Mouse (Mus musculus): ENCODE results near the gene F3. TPM values are rescaled to one million over a fixed set of nuclear protein-coding genes. Genes with fewer than 3 reads are reported as not detected.
A peak's percentile ranks its signal among the peaks of the same experiment; 100 is the strongest.
"Not testable (repeated sequence)": the region's sequence is repeated elsewhere in the genome, so short reads cannot be mapped to it uniquely, and the experiment has no call there.

Gene F3
- total RNA-seq, 2 experiments from 2014 or later = 4.5 to 7.3 TPM

DNA sequence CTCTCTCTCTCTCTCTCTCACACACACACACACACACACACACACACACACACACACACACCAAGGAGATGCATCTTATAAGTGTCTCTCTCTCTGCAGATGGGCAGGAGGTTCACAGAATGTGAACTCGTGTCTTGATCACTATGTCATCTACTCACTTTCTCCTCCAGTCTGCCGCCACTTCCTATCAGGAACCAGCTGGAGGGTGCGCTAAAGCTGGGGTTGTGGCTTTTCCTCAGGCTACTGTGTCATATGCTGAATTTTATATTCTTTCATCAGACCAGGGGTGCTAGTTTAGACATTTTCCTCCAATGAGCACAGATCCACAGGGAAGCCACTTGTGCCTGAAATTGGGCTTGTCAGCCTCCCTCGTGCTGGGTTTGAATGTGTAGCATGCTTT, 6.3 kb downstream of the F3 start:
- intact Hi-C loops (cut with DNase I; ENCODE audit: low total_unique reads) = loop anchor here (10.0 kb wide), 1 partner anchor 415 kb away; no protein-coding TSS in a partner anchor
- DNase-seq = no peak

DNA sequence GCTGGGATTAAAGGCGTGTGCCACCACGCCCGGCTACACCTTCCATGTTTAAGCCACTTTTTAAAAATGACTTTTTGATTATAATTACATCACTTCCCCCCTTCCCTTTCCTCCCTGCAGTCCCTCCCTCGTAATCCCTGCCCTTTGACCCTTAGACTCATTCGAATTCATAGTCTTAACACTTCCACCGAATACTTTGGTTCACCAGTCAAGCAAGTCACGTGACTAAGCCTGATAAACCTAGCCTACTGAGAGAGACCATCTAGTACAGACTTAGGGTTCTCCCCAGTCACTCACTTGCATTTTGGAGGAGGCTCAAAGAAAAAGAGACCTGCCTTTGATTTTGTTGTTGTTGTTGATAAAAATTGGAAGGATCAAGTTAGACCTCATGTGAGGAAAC, 12.2 kb downstream of the F3 start:
- no peak for DNase-seq
- intact Hi-C loops (cut with DNase I; ENCODE audit: low total_unique reads) = loop anchor here (5.0 to 10.0 kb wide), 2 partner anchors 198 to 421 kb away; no protein-coding TSS in a partner anchor

DNA sequence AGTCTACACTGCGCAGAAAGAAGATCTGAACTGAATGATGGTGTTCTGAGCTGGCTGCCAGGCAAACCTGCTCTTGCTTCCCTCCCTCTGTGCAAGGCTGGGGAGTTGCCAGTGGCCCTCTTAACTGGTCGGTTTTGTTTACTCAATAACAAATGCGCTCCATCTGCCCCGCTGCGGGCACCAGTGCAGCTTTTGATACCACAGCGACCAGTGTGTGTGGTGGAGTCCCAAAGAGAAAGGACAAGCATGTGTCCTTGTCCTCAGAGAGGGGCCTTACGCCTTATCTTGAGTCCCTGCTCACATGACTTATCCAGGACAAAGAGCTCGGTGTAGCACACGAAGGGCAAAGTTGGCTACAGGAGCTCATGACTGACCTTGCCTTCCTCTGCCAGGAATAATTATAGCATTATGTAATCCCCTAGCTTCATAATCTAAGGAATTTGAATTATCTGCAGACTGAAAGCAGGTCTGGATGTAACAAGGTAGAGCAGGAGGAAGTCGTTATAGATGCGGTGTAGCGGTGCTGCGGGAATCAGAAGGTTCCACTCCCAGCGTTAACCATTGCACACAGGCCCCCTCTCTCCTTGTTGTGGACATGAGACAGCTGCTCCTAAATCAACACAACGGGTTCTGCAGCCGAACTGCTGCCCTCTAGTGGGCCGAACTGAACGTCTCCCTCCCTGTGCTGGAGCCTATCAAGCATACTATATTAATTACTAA, 12.8 kb downstream of the F3 start:
- intact Hi-C loops (cut with DNase I; ENCODE audit: low total_unique reads) = loop anchor here (5.0 to 10.0 kb wide), 2 partner anchors 199 to 421 kb away; no protein-coding TSS in a partner anchor
- peak; percentile 76 for DNase-seq

DNA sequence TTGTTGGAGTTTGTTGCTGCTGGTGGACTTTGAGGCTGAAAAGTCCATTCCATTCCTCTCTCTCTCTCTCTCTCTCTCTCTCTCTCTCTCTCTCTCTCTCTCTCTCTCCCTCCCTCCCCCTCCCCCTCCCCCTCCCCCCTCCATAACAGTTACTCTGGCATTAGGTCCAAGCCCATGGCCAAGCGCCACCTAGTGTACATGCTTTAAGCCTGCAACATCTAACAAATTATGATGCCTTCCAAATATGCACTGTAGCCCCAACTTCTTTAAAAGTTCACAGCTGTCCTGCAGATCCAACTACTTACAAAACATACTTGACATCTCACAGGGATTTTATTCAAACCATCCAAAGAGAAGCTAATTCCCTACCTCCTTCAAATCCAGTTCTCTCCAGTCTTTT, 14.1 kb downstream of the F3 start:
- intact Hi-C loops (cut with DNase I; ENCODE audit: low total_unique reads) = loop anchor here (5.0 to 10.0 kb wide), 2 partner anchors 200 to 423 kb away; no protein-coding TSS in a partner anchor
- peak; percentile 67 for DNase-seq

DNA sequence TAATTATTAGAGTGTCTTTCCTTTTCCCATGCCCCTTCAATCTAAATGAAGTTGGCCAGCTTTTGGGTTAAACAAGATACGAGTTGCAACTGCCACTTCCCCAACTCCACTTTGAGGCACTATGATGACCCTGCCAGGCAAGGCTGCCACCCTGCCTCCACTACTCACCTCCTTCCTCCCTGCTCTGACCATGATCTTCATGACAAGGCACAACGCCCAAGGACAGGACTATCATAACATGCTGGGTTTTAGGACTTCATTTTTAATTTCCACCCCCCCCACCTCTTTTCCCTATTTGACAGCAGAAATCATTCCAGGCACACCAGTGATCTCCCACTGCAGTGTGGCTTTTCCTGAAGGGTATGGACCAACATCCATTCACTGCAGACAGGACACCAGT, 14.6 kb downstream of the F3 start:
- intact Hi-C loops (cut with DNase I; ENCODE audit: low total_unique reads) = loop anchor here (5.0 to 10.0 kb wide), 2 partner anchors 201 to 423 kb away; no protein-coding TSS in a partner anchor

DNA sequence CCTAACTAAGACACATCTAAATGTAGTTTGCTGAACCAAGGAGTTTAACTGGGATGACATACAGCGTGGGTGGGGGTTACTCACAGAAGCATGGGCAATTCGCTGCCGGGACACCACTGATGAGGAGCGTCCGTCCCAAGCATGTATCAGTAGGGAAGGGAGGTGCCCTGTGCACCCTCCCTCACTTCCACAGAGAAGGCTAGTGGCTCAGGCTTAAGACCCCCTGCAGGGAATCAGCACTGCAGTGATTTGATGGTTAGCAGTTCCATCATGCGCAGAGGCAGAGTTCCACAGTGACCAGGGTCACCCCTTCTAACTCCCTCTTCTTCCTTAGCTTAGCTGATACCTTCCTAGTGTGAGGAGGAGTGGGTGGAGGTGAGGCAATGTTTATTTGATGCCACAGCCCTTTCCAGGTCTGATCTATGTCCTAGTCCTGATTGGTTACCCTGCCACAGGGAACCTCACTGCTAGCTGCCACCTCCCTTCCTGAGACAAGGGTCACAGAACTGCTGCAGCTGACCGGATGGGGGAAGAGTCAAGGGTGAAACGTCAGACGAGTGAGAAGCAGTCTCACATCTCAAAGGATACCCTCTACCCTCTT, 15.5 kb downstream of the F3 start:
- intact Hi-C loops (cut with DNase I; ENCODE audit: low total_unique reads) = loop anchor here (5.0 to 10.0 kb wide), 2 partner anchors 202 to 424 kb away; no protein-coding TSS in a partner anchor
- DNase-seq = no peak

More for the DNA sequence above, 14.6 kb downstream of the F3 start:
- DNase-seq = no peak

DNA sequence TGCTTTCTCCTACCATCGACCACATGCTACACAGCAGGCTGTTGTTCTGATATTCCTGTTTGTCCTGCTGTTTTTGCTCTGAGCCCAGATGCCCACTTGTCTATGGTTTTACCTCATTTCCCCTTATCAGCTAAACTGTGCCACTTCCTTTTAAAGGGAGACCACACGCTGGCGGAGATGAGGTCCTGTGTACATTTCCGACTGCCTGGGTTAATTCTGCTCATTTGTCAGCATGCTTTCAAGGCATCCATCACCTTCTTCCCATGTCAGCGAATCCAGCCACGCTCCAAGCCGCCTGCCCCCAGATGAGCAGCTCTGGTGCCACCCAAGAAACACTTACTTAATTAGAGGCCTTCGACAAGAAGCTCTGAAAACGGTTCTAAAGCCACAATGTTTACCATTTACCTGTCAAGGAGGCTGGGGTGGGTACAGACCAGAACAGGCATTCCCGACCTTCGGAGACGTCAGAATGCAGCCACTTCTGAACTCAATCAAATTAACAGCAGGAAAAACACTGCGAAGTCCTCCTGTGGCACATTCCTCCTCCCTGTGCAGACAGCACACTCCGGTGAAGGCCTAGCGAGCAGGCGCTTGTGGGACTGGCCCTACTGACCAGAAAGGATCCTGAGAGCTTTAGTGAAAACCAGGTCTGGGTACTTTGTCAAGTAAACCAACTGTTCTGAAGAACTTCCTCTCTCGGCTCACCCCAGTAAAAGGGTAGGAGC, 16.3 kb downstream of the F3 start:
- intact Hi-C loops (cut with DNase I; ENCODE audit: low total_unique reads) = loop anchor here (5.0 to 10.0 kb wide), 2 partner anchors 202 to 425 kb away; no protein-coding TSS in a partner anchor
- no peak for DNase-seq

DNA sequence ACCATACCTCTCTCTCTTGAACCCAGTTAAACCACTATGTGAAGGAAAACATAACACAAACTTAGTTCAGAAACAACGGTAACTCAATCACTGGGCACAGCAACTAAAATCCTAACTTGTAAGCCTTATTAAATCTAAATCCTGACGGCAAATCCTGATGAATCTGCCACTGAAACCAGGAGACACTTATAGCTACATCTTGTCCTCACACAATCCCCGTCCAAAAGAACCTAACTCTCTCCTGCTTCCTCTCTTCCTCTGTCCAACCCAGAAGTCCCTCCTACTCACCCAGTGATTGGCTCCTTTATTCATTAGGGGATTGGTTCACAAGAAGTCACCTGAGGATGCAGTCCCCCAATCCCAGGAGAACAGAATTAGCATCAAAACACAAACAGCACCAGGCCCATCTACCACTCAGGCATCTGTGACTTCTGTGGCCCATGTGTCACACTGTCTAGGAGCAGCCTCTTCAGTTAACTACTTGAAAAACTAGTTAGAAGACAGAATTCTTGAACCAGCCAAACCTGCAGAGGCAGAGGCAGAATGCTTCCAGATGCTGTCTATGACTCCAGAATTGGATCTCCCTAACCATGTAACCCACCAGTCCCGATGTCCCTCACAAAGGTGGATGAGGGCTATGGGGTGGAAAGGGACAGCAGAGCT, 18.0 kb downstream of the F3 start:
- DNase-seq; intact Hi-C loops (cut with DNase I; ENCODE audit: low total_unique reads): not testable (repeated sequence)

DNA sequence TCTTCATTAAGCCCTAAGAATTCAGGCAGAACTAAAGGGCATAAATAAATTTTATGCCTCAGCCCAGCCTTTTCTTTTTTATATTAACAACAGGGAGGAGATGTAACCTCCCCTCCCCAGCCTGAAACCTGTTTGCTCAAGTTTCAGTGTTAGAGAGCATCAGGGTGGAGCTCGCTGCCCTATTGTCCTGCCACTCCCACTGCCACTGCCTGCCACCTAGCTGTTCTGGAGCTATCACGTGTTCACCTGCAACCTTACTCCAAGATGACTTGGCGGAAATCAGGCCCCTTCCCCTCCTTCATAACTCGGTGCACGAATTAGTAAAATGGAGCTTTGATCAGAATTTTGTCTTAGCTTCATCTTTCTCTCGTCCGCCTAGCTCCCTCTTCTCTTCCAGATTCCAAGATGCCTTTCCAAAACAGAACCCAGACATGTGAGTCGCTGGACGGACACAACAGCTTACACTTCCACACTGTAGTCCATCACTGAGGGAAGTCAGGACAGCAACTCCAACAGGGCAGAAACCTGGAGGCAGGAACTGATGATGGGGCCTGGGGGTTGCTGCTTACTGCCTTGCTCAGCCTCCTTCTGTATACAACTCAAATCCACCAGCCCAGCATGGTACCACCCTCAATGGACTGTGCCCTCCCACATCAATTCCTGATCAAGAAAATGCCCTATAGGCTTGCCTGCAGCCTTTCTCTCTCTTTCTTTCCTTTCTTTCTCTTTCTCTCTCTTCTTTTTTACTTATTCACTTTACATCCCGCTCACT, 31.2 kb downstream of the F3 start:
- intact Hi-C loops (cut with DNase I; ENCODE audit: low total_unique reads); DNase-seq: not testable (repeated sequence)

DNA sequence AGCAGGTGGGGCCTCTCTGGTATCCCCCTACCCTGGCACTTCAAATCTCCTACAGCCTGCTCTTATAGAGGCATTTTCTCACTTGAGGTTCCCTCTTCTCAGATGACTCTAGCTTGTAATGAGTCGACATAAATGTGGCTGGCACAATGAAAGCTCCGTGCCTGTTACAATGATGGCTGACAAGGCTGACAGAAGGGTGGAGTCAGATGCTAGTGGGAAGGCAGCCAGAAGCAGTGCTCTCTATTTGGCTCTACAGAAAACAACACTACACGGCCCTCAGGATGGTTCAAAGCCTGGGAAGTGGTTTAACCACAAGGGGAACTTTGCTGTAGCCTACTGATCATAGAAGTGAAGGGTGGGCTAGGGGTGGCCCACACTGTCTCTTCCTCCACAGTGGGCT, 31.8 kb downstream of the F3 start:
- intact Hi-C loops (cut with DNase I; ENCODE audit: low total_unique reads) = no loop called here
- DNase-seq = no peak

DNA sequence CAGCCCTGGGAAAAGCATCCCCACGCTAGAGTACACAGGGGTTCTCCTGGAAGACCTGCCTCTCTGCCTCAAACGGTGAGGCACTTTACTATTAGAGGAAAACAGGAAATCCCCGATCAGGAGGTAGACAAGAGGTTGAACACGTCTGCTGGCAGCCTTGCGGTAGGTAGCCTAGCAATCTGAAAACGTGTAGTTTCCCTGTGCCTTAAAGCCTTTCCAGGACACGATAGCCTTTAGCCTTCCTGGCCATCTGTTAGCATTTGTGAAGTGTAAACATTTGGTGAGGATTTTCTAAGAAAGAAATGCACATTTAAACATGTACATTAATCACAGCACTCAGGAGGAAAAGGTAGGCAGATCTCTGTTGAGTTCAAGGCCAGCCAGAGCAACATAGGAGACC, 35.0 kb downstream of the F3 start:
- no peak for DNase-seq
- intact Hi-C loops (cut with DNase I; ENCODE audit: low total_unique reads) = no loop called here

DNA sequence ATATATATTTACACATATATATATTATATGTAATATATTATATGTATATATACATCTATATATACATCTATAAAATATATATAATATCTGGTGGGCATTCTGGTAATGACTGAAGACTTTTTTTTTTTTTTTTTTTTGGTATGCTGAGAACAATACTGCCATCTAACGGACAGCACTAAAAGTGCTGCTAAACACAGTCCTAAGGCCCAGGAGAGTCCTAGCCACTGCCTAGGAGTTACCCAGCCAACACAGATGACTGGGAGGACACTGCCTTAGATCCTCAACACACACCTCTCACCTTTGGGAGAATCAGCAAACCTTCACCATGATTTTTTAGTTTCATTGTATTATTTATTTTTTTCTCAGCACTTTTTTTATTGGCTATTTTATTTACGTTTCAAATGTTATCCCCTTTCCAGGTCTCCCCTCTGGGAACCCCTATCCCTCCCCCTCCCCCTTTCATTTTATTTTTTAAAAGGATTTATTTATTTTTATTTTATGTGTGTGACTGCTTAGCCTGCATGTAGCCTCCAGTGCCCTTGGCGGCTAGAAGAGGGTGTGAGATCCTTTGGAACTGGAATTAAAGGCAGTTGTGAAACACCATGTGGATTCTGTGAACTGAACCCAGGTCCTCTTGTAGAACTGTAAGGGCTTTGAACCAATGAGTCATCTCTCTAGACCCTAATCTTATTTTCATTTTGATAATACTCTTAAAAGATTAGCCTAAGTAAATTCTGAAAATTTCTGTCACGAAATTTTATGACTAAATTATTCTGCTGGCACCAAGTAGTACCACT, 38.9 kb downstream of the F3 start:
- DNase-seq = no peak
- intact Hi-C loops (cut with DNase I; ENCODE audit: low total_unique reads) = no loop called here

DNA sequence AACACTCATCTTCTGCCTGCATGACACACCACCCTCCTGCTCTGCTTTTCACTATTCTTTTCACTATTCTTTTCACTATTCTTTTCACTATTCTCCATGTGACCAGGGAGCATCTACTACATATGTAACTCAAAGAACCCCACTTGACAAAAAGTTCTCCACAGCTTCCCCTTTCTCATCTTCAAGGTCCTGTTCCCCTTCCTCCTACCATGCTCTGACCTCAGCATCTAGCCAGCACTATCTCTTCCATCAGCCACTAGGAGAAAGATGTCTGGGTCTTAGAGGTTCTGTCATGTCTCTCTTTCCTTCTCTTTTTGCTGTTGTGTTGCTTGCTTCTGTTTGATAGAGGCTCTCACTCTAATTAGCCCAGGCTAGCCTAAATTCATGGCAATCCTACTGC, 42.7 kb downstream of the F3 start:
- DNase-seq = no peak
- intact Hi-C loops (cut with DNase I; ENCODE audit: low total_unique reads) = no loop called here

DNA sequence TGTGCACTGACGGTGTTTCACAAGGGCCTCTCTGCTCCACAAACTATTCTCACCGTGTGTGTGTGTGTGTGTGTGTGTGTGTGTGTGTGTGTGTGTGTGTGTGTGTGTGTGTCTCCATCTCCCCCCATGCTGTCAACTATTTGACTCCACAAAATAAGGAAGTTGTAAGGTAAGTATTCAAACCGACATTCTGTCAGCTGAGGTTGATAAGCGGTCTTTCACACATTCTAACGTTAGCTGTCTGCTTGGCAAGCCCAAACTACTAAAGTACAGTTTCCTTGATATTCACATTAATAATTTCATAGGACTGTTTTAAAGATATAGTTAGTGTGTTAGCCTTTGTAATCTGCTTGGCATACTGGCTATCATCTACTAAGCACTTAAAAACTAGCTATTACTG, 43.5 kb downstream of the F3 start:
- intact Hi-C loops (cut with DNase I; ENCODE audit: low total_unique reads) = no loop called here
- no peak for DNase-seq

DNA sequence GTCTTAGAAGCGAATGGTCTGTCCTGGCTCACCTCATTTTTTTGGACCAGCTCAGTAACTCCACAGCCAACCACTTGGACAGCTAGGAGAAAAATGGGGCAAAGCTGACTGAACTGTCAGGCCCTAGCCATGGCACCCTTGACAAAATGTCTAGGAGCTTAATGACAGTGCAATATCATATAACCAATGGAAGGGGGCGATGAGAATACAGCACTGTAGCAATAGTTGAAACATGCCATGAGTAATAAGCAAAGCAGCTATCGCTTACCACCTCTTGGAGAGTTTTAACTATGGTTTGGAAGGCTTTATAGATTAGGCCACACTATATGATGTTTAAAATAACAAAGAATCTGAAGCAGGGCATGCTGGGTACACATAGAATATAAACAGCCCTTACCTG, 45.4 kb downstream of the F3 start:
- intact Hi-C loops (cut with DNase I; ENCODE audit: low total_unique reads) = no loop called here
- no peak for DNase-seq

DNA sequence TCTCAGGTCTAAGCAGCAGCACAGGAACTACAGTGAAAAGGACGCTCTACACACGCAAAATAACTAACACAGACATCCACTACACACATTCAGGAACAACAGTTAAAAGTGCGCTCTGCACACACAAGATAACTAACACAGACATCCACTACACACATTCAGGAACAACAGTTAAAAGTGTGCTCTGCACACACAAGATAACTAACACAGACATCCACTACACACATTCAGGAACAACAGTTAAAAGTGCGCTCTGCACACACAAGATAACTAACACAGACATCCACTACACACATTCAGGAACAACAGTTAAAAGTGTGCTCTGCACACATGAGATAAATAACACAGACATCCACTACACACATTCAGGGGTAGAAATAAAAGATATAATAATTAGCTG, 50.0 kb downstream of the F3 start:
- intact Hi-C loops (cut with DNase I; ENCODE audit: low total_unique reads); DNase-seq: not testable (repeated sequence)

DNA sequence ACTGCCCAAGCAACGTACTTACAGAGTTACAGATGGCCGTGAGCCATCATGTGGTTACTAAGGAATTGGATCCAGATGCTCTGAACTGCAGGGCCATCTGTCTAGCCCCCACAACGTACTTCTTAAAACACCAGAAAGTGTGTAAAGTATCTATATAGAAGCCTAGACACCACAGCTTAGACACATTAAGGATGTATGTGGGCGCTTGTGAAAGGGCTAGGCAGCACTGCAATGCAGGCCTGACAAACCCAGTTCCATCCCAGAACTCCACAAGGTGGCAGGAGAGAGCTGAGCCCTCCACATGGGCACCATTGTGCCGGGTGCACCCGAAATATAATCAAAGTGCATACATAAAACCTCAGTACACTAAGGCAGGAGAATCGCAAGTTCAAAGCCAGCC, 54.6 kb downstream of the F3 start:
- intact Hi-C loops (cut with DNase I; ENCODE audit: low total_unique reads) = no loop called here
- DNase-seq = peak; percentile 50

DNA sequence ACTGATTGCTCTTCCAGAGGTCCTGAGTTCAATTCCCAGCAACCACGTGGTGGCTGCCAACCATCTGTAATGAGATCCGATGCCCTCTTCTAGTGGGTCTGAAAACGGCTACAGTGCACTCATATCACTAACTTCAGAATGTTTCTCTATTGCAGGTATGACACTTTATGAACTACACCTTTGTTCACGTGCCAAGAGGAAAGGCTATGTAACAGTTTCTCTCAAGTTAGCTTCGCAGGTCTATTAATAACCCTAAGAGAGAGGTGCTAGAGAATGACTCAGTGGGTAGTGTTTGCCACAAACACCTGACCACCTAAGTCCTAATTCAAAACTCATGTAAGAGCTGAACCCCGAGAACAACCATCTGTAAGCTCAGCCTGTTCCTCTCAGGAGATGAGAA, 59.7 kb downstream of the F3 start:
- DNase-seq = no peak
- intact Hi-C loops (cut with DNase I; ENCODE audit: low total_unique reads) = no loop called here
